Comparison of ENCODE assay signal across 16 mouse cellular contexts in the genomic region with DNA sequence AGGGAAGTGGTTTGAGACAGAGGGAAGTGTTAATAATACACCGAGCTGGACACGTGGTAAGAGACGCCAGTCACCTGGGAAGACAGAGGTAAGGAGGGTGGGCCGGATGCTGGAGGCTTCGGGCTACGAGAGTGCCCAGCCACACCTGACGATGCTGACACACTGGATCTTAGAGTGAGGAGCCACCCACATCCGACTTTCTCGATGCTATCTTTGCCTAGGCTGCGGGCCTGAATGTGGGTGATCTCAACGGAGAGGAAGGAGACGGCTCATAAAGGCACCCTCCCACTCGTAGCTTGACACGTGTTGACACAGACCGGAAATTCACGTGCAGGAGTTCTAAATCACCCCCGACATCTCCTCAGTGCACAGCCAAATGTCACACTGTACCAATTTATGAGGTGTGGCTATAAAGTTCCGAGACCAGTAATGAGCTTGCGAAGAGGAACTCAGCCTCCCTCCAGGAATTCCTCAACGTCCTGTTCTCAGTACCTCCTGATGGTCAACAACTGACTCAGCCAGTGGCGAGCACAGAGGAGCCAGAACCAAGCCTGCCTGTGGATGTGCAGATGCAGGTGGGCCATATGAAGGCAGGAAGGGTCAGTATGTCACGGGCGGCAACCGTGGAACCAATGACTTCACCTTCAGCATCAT.
DNase-seq lines count a peak whose midpoint lies in the region; ATAC-seq lines count a peak whose summit lies in the region.
"Had no signal": no experiment of that assay in that cellular context is flagged by ENCODE, and none has a peak within 500 bp of the region (broad histone marks: within the 10 kb centered on the region; RNA-seq: fewer than 3 reads in every experiment).

No protein-coding gene starts in this region.

- no peak overlapping the region for H3K4me2 ChIP-seq in neural tube, embryonic 15.5 days
- H3K4me2 ChIP-seq: liver, embryonic 13.5 days had no signal

- no peak overlapping the region for H3K4me3 ChIP-seq in neural tube, embryonic 15.5 days (replicated peaks)
- H3K4me3 ChIP-seq: forebrain, embryonic 10.5 days; heart, adult 2 months; liver, embryonic 13.5 days had no signal

- H3K27ac ChIP-seq in neural tube, embryonic 15.5 days (replicated peaks), result no peak overlapping the region
- H3K27ac ChIP-seq: forebrain, embryonic 10.5 days; heart, adult 2 months; liver, embryonic 13.5 days; stomach, postnatal 0 days had no signal

- no peaks in the 10 kb centered on the region for H3K36me3 ChIP-seq in neural tube, embryonic 15.5 days
- H3K36me3 ChIP-seq: forebrain, embryonic 10.5 days; liver, embryonic 13.5 days had no signal

- 69% methylated on average over 24 of the region's 24 CpGs for WGBS in neural tube, embryonic 15.5 days

- no peaks in the 10 kb centered on the region for H3K27me3 ChIP-seq in neural tube, embryonic 15.5 days (replicated peaks)
- H3K27me3 ChIP-seq: liver, embryonic 13.5 days had no signal

- peak; percentile 67; the same call in 1 of the 2 replicates for ATAC-seq in neural tube, embryonic 15.5 days (ENCODE audit: low FRiP score)
- ATAC-seq: intestine, embryonic 16.5 days had no signal

- no peaks in the 10 kb centered on the region for H3K9me3 ChIP-seq in neural tube, embryonic 15.5 days (replicated peaks)
- H3K9me3 ChIP-seq: forebrain, embryonic 10.5 days; liver, embryonic 13.5 days had no signal

- H3K9ac ChIP-seq in neural tube, embryonic 15.5 days (replicated peaks), result no peak overlapping the region
- H3K9ac ChIP-seq: liver, embryonic 13.5 days had no signal

- H3K4me1 ChIP-seq in neural tube, embryonic 15.5 days, result peaks cover 28% of the 10 kb centered on the region
- H3K4me1 ChIP-seq: forebrain, embryonic 10.5 days; liver, embryonic 13.5 days had no signal

- peak; percentile 26 to 34 for DNase-seq in frontal cortex, postnatal 36 days (ENCODE audit: low spot score in 2 of 2)
- no peak for DNase-seq in frontal cortex, postnatal 10 days (ENCODE audit: low spot score in 2 of 2)
- peak; percentile 35 to 39 for DNase-seq in right cerebral cortex, postnatal 36 days (ENCODE audit: low spot score in 2 of 2)
- DNase-seq in right cerebral cortex, postnatal 14 days, result no peak
- peak; percentile 8 to 51 for DNase-seq in kidney, postnatal 25 days
- DNase-seq in cerebellum, postnatal 36 days, result no peak
- no peak for DNase-seq in adrenal gland, postnatal 10 days
- DNase-seq: cerebellum, adult 2 months; heart, adult 2 months; heart, postnatal 10 days; liver, embryonic 13.5 days; midbrain, embryonic 14.5 days had no signal

Comparison
In these comparisons a context has a peak if more than half of its experiments do, and no peak if none do; other contexts are left out.
1. DNase-seq: peak in frontal cortex, postnatal 36 days (2 of 2), right cerebral cortex, postnatal 36 days (2 of 2) and kidney, postnatal 25 days (2 of 2); none in frontal cortex, postnatal 10 days (0 of 2), right cerebral cortex, postnatal 14 days (single experiment), cerebellum, postnatal 36 days (0 of 2) and adrenal gland, postnatal 10 days (single experiment).